15 mouse cellular contexts compared by ENCODE assay signal in genomic region chr19:32067669-32068068, GRCm38 (mm10).
"Had no signal": no experiment of that assay in that cellular context is flagged by ENCODE, and none has a peak within 500 bp of the region (broad histone marks: within the 10 kb centered on the region; RNA-seq: fewer than 3 reads in every experiment).

No protein-coding gene starts in this region.

- H3K27ac ChIP-seq: neural tube, embryonic 13.5 days; neural tube, embryonic 15.5 days; stomach, embryonic 15.5 days had no signal

- H3K27me3 ChIP-seq: neural tube, embryonic 13.5 days; neural tube, embryonic 15.5 days; stomach, embryonic 15.5 days had no signal

- H3K4me1 ChIP-seq: neural tube, embryonic 13.5 days; neural tube, embryonic 15.5 days; stomach, embryonic 15.5 days had no signal

- H3K4me3 ChIP-seq: neural tube, embryonic 13.5 days; neural tube, embryonic 15.5 days; stomach, embryonic 15.5 days had no signal

- H3K9ac ChIP-seq: neural tube, embryonic 13.5 days; neural tube, embryonic 15.5 days; stomach, embryonic 15.5 days had no signal

- H3K9me3 ChIP-seq: neural tube, embryonic 13.5 days; neural tube, embryonic 15.5 days; stomach, embryonic 15.5 days had no signal

- DNase-seq: retina, postnatal 1 day; right cerebral cortex, adult 18-20 months; right cerebral cortex, postnatal 14 days; right cerebral cortex, postnatal 25 days; right cerebral cortex, postnatal 4 days; spleen, adult 18-20 months; thymus, adult 18-20 months; thymus, adult 2 months; thymus, postnatal 14 days; thymus, postnatal 25 days; thymus, postnatal 36 days; thymus, postnatal 4 days had no signal

- H3K4me2 ChIP-seq: neural tube, embryonic 13.5 days; neural tube, embryonic 15.5 days; stomach, embryonic 15.5 days had no signal

- H3K36me3 ChIP-seq: neural tube, embryonic 13.5 days; neural tube, embryonic 15.5 days; stomach, embryonic 15.5 days had no signal
